ENCODE assay signal across 9 mouse cellular contexts in the genomic region with DNA sequence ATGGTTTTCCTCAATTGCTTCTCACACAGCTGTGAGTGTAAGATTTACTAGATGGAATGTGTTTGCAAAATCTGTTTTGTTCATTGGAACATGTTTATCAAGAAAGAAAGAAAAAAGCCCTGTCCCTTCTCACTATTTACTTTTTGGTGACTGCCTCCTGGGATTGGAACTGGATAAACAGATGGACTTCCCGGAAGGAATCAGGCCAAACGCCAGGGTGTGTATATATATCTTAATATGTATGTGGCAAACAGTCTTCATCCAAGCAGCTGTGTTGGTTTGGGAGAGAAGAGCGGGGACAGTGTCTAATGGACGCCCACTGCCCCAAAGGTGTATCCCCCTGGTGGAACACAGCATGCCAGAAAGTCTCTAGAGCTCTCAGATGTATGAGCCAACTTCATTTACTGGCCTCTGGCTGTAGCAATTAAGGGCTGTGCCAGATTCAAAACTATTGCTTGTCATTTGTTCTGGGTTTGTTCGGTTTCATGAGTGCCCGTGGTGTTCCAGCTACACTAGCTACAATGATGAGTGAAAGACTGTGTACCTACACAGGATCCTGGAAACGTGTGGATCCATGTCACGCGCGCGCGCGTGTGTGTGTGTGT.
A peak's percentile ranks its signal among the peaks of the same experiment; 100 is the strongest.
DNase-seq lines count a peak whose midpoint lies in the region; ATAC-seq lines count a peak whose summit lies in the region.
"Had no signal": no experiment of that assay in that cellular context is flagged by ENCODE, and none has a peak within 500 bp of the region (broad histone marks: within the 10 kb centered on the region; RNA-seq: fewer than 3 reads in every experiment).

No protein-coding gene starts in this region.

- H3K9me3 ChIP-seq in forebrain, embryonic 11.5 days (ENCODE audit: control insufficient read depth, low read length) = no peaks in the 10 kb centered on the region
- no peaks in the 10 kb centered on the region for H3K9me3 ChIP-seq in hindbrain, embryonic 14.5 days (ENCODE audit: control insufficient read depth, low read length)
- H3K9me3 ChIP-seq: embryonic facial prominence, embryonic 13.5 days; heart, embryonic 13.5 days had no signal

- peaks cover 31% of the 10 kb centered on the region for H3K4me1 ChIP-seq in forebrain, embryonic 11.5 days (replicated peaks; ENCODE audit: control insufficient read depth, insufficient read depth, low read length)
- H3K4me1 ChIP-seq in hindbrain, embryonic 14.5 days (replicated peaks; ENCODE audit: control insufficient read depth, insufficient read depth, low read length) = peaks cover 35% of the 10 kb centered on the region
- H3K4me1 ChIP-seq: heart, embryonic 13.5 days had no signal

- H3K4me3 ChIP-seq in forebrain, embryonic 11.5 days (ENCODE audit: low read depth, low read length) = no peak overlapping the region
- H3K4me3 ChIP-seq in hindbrain, embryonic 14.5 days (replicated peaks; ENCODE audit: low read length) = no peak overlapping the region
- H3K4me3 ChIP-seq: embryonic facial prominence, embryonic 13.5 days; heart, embryonic 13.5 days had no signal

- peak; percentile 11 for DNase-seq in kidney, adult 18-20 months
- DNase-seq in kidney, postnatal 25 days = no peak
- DNase-seq in forebrain, embryonic 11.5 days (ENCODE audit: low spot score) = no peak
- no peak for DNase-seq in hindbrain, embryonic 14.5 days (ENCODE audit: low spot score)
- DNase-seq in lung, postnatal 4 days = peak; percentile 48 to 63
- no peak for DNase-seq in right cerebral cortex, adult 2 months (ENCODE audit: low spot score in 2 of 2)
- no peak for DNase-seq in layer of hippocampus, adult 11-12 months (ENCODE audit: low spot score)

- no peak overlapping the region for H3K4me2 ChIP-seq in forebrain, embryonic 11.5 days (ENCODE audit: low read depth, low read length, severe bottlenecking)
- no peak overlapping the region for H3K4me2 ChIP-seq in hindbrain, embryonic 14.5 days (replicated peaks)
- H3K4me2 ChIP-seq: embryonic facial prominence, embryonic 13.5 days; heart, embryonic 13.5 days had no signal

- no peaks in the 10 kb centered on the region for H3K36me3 ChIP-seq in forebrain, embryonic 11.5 days (ENCODE audit: control insufficient read depth, insufficient read depth, low read length)
- no peaks in the 10 kb centered on the region for H3K36me3 ChIP-seq in hindbrain, embryonic 14.5 days (replicated peaks; ENCODE audit: control insufficient read depth, insufficient read depth)
- H3K36me3 ChIP-seq: embryonic facial prominence, embryonic 13.5 days; heart, embryonic 13.5 days had no signal

- 91% methylated on average over 13 of the region's 13 CpGs for WGBS in forebrain, embryonic 11.5 days
- 86% methylated on average over 13 of the region's 13 CpGs for WGBS in hindbrain, embryonic 14.5 days

- peak overlapping the region; percentile 89 for H3K27ac ChIP-seq in forebrain, embryonic 11.5 days (ENCODE audit: low read depth, low read length)
- H3K27ac ChIP-seq in hindbrain, embryonic 14.5 days = peak overlapping the region; percentile 77
- H3K27ac ChIP-seq: embryonic facial prominence, embryonic 13.5 days; heart, embryonic 13.5 days had no signal

- no peaks in the 10 kb centered on the region for H3K27me3 ChIP-seq in forebrain, embryonic 11.5 days (ENCODE audit: control insufficient read depth, insufficient read depth, low read length)
- no peaks in the 10 kb centered on the region for H3K27me3 ChIP-seq in hindbrain, embryonic 14.5 days (ENCODE audit: control insufficient read depth, insufficient read depth, low read length)
- H3K27me3 ChIP-seq: embryonic facial prominence, embryonic 13.5 days; heart, embryonic 13.5 days had no signal

- ATAC-seq in forebrain, embryonic 11.5 days (replicated peaks; ENCODE audit: low FRiP score) = no peak
- ATAC-seq in hindbrain, embryonic 14.5 days (ENCODE audit: low FRiP score) = no peak

- no peak overlapping the region for H3K9ac ChIP-seq in forebrain, embryonic 11.5 days (ENCODE audit: low read length)
- H3K9ac ChIP-seq in hindbrain, embryonic 14.5 days = no peak overlapping the region
- H3K9ac ChIP-seq: embryonic facial prominence, embryonic 13.5 days; heart, embryonic 13.5 days had no signal

Comparison
In these comparisons a context has a peak if more than half of its experiments do, and no peak if none do; other contexts are left out.
1. DNase-seq: peak in kidney, adult 18-20 months (single experiment) and lung, postnatal 4 days (2 of 2); none in kidney, postnatal 25 days (0 of 2), forebrain, embryonic 11.5 days (single experiment), hindbrain, embryonic 14.5 days (single experiment), right cerebral cortex, adult 2 months (0 of 2) and layer of hippocampus, adult 11-12 months (single experiment).